Mouse (Mus musculus): ENCODE results near the gene Tmem135. TPM values are rescaled to one million over a fixed set of nuclear protein-coding genes. Genes with fewer than 3 reads are reported as not detected.

Gene Tmem135
- total and polyA plus RNA-seq, 3 experiments = 27.2 to 45.1 (median 43.2) TPM

DNA sequence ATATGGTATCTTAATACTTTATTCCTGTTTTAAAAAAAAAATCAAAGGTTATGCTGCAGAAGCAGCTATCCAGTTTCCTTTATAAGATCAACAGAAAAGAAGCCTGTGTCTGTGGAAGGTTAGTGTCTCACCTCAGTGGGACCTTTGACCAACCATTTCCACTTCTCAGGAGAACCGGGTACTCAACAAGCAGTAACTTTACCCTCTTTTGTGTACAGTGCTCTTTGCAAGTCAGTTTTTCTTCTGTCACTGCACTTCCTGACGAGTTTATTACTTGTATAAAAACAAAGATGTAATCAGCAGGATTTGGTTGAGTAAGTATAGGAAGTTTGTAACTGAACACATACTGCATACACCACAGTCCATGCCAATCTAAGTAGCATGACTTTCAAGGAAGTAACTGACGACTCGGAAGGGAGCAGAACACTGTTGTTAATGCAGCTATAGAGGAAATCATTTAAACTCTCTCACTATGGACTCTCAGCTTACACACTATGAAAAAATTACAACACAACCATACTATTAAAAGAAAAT lies 168.0 kb downstream of the Tmem135 start:
- DNase-seq = no peak
- Histone ChIP-seq H3K9ac (ENCODE audit: low read depth, low read length) (no peak overlapping the region), H3K27ac (no peak overlapping the region), H3K4me1 (ENCODE audit: control insufficient read depth, insufficient read depth, low read length) (peaks cover 1% of the 10 kb centered on the region), H3K4me3 (no peak overlapping the region), H3K36me3 (ENCODE audit: control insufficient read depth, insufficient read depth, low read length) (peaks cover 11% of the 10 kb centered on the region), H3K79me2 (replicated peaks; ENCODE audit: control insufficient read depth, insufficient read depth, low read length) (peaks cover 2% of the 10 kb centered on the region), H3K27me3 (ENCODE audit: control insufficient read depth, insufficient read depth, low read length) (no peaks in the 10 kb centered on the region)
- intact Hi-C loops (cut with DNase I) = no loop called here
- TF ChIP-seq CTCF (IDR thresholded peaks at IDR 0.05) (no peak), EP300 (IDR thresholded peaks at IDR 0.05; ENCODE audit: insufficient read depth, low read depth, low read length) (no peak), POLR2A (IDR thresholded peaks at IDR 0.05; ENCODE audit: insufficient read depth, low read depth, low read length) (no peak)
- WGBS = 45% methylated on average over 4 of the region's 4 CpGs

DNA sequence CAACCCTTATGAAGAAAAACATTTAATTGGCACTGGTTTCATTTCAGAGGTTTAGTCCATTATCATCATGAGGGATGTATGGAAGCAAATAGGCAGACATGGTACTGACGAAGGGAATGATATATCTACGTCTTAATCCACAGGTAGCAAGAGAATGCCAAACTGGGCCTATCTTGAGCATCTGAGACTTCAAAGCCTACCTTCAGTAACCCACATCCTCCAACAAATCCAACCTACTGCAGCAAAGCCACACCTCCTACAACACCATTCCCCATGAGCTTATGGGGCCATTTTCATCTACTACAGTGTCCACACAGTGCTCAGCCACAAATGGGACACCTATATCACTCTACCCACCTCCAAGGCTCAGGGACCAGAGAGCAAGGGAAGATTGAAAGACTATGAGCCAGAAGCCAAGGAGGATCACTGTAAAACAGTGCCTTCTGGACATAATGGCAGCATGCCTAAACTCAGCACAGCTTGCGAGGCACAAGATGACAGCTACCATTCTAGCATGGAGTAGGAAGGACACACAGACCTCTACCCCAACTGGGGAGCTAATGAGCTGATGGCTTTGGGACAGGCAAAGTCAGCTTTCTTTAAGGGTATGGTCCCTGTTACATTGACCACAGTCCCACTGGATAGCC lies 171.4 kb downstream of the Tmem135 start:
- WGBS = 90% methylated on average over 3 of the region's 3 CpGs
- no peak overlapping the region for H3K4me3 ChIP-seq
- H3K79me2 ChIP-seq (replicated peaks; ENCODE audit: control insufficient read depth, insufficient read depth, low read length) = peaks cover 7% of the 10 kb centered on the region
- H3K27me3 ChIP-seq (ENCODE audit: control insufficient read depth, insufficient read depth, low read length) = no peaks in the 10 kb centered on the region
- H3K4me1 ChIP-seq (ENCODE audit: control insufficient read depth, insufficient read depth, low read length) = peaks cover 1% of the 10 kb centered on the region
- no peak overlapping the region for H3K27ac ChIP-seq
- intact Hi-C loops (cut with DNase I) = no loop called here
- DNase-seq = no peak
- H3K9ac ChIP-seq (ENCODE audit: low read depth, low read length) = no peak overlapping the region
- TF ChIP-seq CTCF (IDR thresholded peaks at IDR 0.05) (no peak), POLR2A (IDR thresholded peaks at IDR 0.05; ENCODE audit: insufficient read depth, low read depth, low read length) (no peak), EP300 (IDR thresholded peaks at IDR 0.05; ENCODE audit: insufficient read depth, low read depth, low read length) (no peak)
- peaks cover 11% of the 10 kb centered on the region for H3K36me3 ChIP-seq (ENCODE audit: control insufficient read depth, insufficient read depth, low read length)

DNA sequence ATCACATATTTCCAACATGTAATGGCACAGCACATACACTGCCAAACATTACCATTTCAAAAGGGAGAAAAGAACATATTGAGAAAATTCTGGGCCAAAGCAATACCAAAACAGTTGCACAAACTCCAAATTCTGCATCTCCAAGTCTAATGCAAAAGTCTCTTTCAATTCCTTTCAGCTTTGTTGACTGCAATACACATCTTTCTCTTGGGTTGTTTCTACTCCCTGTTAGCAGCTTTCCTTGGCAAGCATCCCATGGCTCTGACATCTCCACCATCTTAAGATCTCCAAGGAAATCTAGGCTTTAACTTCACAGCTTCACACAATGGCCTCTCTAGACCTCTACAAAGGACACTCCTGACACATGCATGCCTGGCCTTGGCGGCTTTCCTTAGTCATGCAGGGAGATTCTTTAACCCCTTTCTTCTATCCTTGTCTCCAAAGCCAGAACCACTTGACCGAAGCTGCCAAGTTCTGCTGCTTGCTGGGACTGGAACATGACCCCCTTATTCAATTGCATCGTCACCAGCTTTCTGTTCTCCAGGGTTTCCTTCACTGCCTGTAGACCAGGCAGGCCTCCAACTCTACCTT lies 172.7 kb downstream of the Tmem135 start:
- DNase-seq = no peak

DNA sequence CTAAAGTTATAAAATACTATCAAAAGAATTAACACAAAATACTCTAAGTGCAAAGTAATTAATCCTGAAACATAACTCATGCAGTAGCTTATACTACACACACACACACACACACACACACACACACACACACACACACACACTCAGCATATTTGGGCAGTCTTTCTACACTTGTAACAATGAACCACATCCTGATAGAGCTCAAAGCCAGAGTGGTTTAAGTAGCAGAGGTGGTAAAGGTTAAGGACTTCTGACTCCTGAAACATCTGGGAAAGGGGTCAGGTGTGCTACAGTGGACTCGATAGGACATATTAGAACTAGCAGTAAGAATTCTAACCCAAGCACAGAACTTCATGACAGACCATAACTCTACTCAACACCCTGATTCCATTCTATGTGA lies 181.4 kb downstream of the Tmem135 start:
- 85% methylated on average over 1 of the region's 1 CpGs for WGBS
- no peak overlapping the region for H3K27ac ChIP-seq
- DNase-seq = no peak
- H3K4me3 ChIP-seq = no peak overlapping the region
- no peaks in the 10 kb centered on the region; the same call in 1 of the 2 replicates for H3K36me3 ChIP-seq (ENCODE audit: control insufficient read depth, insufficient read depth, low read length)
- no peaks in the 10 kb centered on the region; the same call in none of the 2 replicates for H3K4me1 ChIP-seq (ENCODE audit: control insufficient read depth, insufficient read depth, low read length)
- intact Hi-C loops (cut with DNase I) = no loop called here
- 0 out of 2 replicates have a peak, but pooled peaks cover 1% of the 10 kb centered on the region for H3K79me2 ChIP-seq (replicated peaks; ENCODE audit: control insufficient read depth, insufficient read depth, low read length)
- TF ChIP-seq CTCF (IDR thresholded peaks at IDR 0.05) = no peak
- TF ChIP-seq EP300 (IDR thresholded peaks at IDR 0.05; ENCODE audit: insufficient read depth, low read depth, low read length) = no peak
- TF ChIP-seq POLR2A (IDR thresholded peaks at IDR 0.05; ENCODE audit: insufficient read depth, low read depth, low read length) = no peak
- no peaks in the 10 kb centered on the region for H3K27me3 ChIP-seq (ENCODE audit: control insufficient read depth, insufficient read depth, low read length)
- H3K9ac ChIP-seq (ENCODE audit: low read depth, low read length) = no peak overlapping the region

More for the DNA sequence above, 172.7 kb downstream of the Tmem135 start:
- Histone ChIP-seq H3K79me2 (replicated peaks; ENCODE audit: control insufficient read depth, insufficient read depth, low read length) (peaks cover 7% of the 10 kb centered on the region), H3K36me3 (ENCODE audit: control insufficient read depth, insufficient read depth, low read length) (peaks cover 4% of the 10 kb centered on the region; the same call in 1 of the 2 replicates), H3K27me3 (ENCODE audit: control insufficient read depth, insufficient read depth, low read length) (no peaks in the 10 kb centered on the region), H3K9ac (ENCODE audit: low read depth, low read length) (no peak overlapping the region), H3K4me3 (no peak overlapping the region), H3K4me1 (ENCODE audit: control insufficient read depth, insufficient read depth, low read length) (peaks cover 1% of the 10 kb centered on the region; the same call in 1 of the 2 replicates), H3K27ac (no peak overlapping the region)
- intact Hi-C loops (cut with DNase I) = no loop called here
- TF ChIP-seq POLR2A (IDR thresholded peaks at IDR 0.05; ENCODE audit: insufficient read depth, low read depth, low read length) (no peak), CTCF (IDR thresholded peaks at IDR 0.05) (no peak), EP300 (IDR thresholded peaks at IDR 0.05; ENCODE audit: insufficient read depth, low read depth, low read length) (no peak)
- WGBS = 76% methylated on average over 3 of the region's 3 CpGs

DNA sequence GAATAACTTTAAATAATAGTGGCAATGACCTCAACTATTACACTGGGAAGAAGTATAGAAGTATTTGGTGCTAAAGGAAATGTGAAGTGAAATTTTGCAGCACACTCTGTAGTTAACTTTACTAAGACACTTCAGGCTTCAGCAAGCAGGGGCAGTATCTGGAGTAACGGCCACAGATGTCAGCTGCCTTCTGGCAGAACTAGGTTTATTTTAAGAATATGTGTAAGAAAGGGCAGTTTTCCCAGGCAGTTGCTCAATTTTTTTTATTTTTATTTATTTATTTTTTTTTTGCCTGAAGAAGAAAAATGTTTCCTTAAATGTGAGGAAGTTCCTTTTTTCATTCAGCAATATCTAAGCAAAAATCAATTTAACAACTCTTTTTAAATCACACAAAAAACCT lies 187.4 kb downstream of the Tmem135 start:
- 13% methylated on average over 1 of the region's 1 CpGs for WGBS
- Histone ChIP-seq H3K9ac (ENCODE audit: low read depth, low read length) (no peak overlapping the region), H3K4me3 (no peak overlapping the region), H3K27ac (peak overlapping the region; percentile 12; the same call in 1 of the 2 replicates), H3K27me3 (ENCODE audit: control insufficient read depth, insufficient read depth, low read length) (no peaks in the 10 kb centered on the region), H3K79me2 (replicated peaks; ENCODE audit: control insufficient read depth, insufficient read depth, low read length) (no peaks in the 10 kb centered on the region), H3K36me3 (ENCODE audit: control insufficient read depth, insufficient read depth, low read length) (peaks cover 5% of the 10 kb centered on the region), H3K4me1 (ENCODE audit: control insufficient read depth, insufficient read depth, low read length) (peaks cover 6% of the 10 kb centered on the region)
- TF ChIP-seq EP300 (IDR thresholded peaks at IDR 0.05; ENCODE audit: insufficient read depth, low read depth, low read length) = 0 out of 2 replicates have a peak, but pooled peaks have one; percentile 22
- no peak for TF ChIP-seq POLR2A (IDR thresholded peaks at IDR 0.05; ENCODE audit: insufficient read depth, low read depth, low read length)
- TF ChIP-seq CTCF (IDR thresholded peaks at IDR 0.05) = peak; percentile 52
- intact Hi-C loops (cut with DNase I) = no loop called here
- DNase-seq = no peak

DNA sequence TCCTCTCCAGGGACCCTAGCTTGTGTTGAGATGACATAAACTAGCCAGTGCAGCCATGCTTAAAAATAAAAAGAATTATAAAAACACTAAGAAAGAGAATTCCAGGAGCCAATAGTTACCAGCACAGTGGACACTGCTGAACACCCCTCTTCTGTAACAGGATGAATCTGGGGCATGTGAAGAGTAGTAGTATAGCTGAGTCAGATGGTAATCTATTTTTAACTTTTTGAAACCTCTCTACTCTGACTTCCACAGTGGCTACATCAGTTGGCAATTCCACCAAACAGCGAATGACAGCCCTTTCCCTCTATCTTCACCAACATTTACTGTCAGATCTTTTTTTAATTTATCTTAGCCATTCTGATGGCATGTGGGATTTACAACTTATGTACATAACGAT lies 187.9 kb downstream of the Tmem135 start:
- DNase-seq = no peak
- no peak overlapping the region for H3K9ac ChIP-seq (ENCODE audit: low read depth, low read length)
- peaks cover 6% of the 10 kb centered on the region for H3K4me1 ChIP-seq (ENCODE audit: control insufficient read depth, insufficient read depth, low read length)
- H3K27me3 ChIP-seq (ENCODE audit: control insufficient read depth, insufficient read depth, low read length) = no peaks in the 10 kb centered on the region
- 42% methylated on average over 2 of the region's 2 CpGs for WGBS
- peak overlapping the region; percentile 12; the same call in 1 of the 2 replicates for H3K27ac ChIP-seq
- H3K4me3 ChIP-seq = no peak overlapping the region
- intact Hi-C loops (cut with DNase I) = no loop called here
- peaks cover 5% of the 10 kb centered on the region for H3K36me3 ChIP-seq (ENCODE audit: control insufficient read depth, insufficient read depth, low read length)
- H3K79me2 ChIP-seq (replicated peaks; ENCODE audit: control insufficient read depth, insufficient read depth, low read length) = no peaks in the 10 kb centered on the region
- TF ChIP-seq EP300 (IDR thresholded peaks at IDR 0.05; ENCODE audit: insufficient read depth, low read depth, low read length) = no peak
- no peak for TF ChIP-seq POLR2A (IDR thresholded peaks at IDR 0.05; ENCODE audit: insufficient read depth, low read depth, low read length)
- TF ChIP-seq CTCF (IDR thresholded peaks at IDR 0.05) = no peak

Measured in heart, adult 2 months (tissue).